Mouse (Mus musculus) bone marrow macrophage, adult 2 months (primary cell): Measurements from ENCODE around the gene Sdhc.

Experiments
- CTCF ChIP-seq: IDR thresholded peaks from 2 replicates; pipeline ENCODE4 v1.5.1; 2012; ENCODE audit warnings: low read depth, mild to moderate bottlenecking, low read length, moderate library complexity
- POLR2A ChIP-seq: IDR thresholded peaks from 2 replicates; pipeline ENCODE4 v1.6.1; 2012; ENCODE audit warnings: mild to moderate bottlenecking, low read depth, low read length, borderline replicate concordance

DNA sequence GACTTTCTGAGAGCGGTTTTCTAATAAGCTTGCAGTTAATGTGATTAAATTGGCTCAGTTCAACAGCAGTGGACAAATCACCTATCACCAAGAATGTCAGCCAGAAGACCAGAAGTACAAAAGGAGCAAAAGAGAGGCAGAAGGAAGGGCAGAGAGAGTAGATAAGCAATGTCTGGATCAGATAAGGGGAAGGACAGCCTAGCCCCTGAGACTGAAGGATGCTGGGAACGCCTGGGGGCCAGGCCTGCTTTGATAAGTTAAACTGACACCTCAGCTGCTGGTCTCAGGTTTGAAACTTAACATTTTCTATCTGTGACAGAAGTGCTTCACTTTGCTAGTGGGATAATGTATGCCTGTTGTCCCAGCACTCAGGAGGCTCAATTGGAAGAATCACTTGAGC lies 52.8 kb downstream of the Sdhc start:
- TF ChIP-seq POLR2A, result no peak
- TF ChIP-seq CTCF, result no peak
